Mouse (Mus musculus): ENCODE data around the gene Chuk. TPM values are rescaled to one million over a fixed set of nuclear protein-coding genes. Genes with fewer than 3 reads are reported as not detected.
A peak's percentile ranks its signal among the peaks of the same experiment; 100 is the strongest.

Gene Chuk
- total RNA-seq (2014; fragmentation: Nextera tagmentation) (48.4 and 54.9 TPM in 2 replicates), total RNA-seq (2017) (77.6 and 94.1 TPM in 2 replicates), polyA plus RNA-seq (2012) (13.8 and 14.3 TPM in 2 replicates)

DNA sequence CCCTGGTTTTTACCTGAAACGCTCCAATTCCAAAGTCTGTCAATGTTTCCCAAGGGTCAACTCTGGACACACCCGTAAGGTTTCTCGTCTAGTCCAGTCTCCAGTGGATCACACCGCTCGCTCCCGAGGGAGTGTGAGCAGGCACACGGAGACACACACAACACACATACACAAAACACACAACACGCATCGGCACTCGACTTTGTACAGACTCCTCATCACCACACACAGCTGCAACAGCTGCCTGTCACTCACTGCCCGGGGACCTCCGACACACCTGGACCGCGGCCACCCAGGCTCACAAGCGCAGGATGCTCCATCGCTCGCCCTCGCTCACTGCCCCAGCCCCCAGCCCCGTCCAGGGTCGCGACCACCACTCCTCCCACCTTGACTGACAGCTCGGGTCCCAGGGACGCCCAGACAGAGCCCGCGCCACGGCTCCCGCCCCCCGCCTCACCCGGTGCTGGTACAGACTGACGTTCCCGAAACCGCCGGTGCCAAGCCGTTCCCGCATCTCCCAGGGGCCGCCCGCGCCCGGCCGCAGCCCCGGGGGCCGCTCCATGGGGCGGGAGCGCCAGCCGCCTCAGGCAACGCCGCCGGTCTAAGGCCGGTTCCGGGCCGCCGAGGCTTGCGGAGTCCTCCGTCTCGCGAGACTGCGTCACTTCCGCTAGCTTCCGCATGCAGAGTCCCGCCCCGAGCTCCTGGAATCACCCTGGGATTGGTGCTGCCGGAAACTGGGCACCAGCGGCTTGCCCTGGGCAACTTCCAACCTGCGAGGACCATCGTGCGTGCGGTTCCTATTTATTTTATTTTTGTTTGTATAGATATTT lies at the start of gene Chuk:
Gene Chuk (minus strand): TSS at position 650 of the 830 bp plus-strand sequence.
- peak within 1 kb of the TSS; percentile 100 for H3K4me3 ChIP-seq (ENCODE audit: low read depth, low read length)
- peaks cover 34% of the 10 kb centered on the region for H3K4me1 ChIP-seq (ENCODE audit: insufficient read depth, low read depth, low read length)
- TF ChIP-seq TAL1 (conservative IDR thresholded peaks at IDR 0.05; ENCODE audit: low read depth, low read length) = no peak
- no peak for TF ChIP-seq GATA2 (IDR thresholded peaks at IDR 0.05; ENCODE audit: borderline replicate concordance, low read depth, low read length)
- no peak for TF ChIP-seq CTCF (IDR thresholded peaks at IDR 0.05; ENCODE audit: low read depth, low read length)
- TF ChIP-seq GATA1 (IDR thresholded peaks at IDR 0.05; ENCODE audit: borderline replicate concordance, low read length) = no peak
- TF ChIP-seq POLR2AphosphoS5 (IDR thresholded peaks at IDR 0.05; ENCODE audit: insufficient replicate concordance, low read depth, low read length) = no peak
- ATAC-seq (ENCODE audit: extremely low read depth, insufficient number of reproducible peaks, low FRiP score, poor library complexity, severe bottlenecking) (peak; percentile 85), DNase-seq (ENCODE audit: low spot score) (peak; percentile 95)
- H3K9me3 ChIP-seq (replicated peaks) = no peaks in the 10 kb centered on the region
- H3K36me3 ChIP-seq (replicated peaks) = peaks cover 51% of the 10 kb centered on the region
- no peaks in the 10 kb centered on the region for H3K27me3 ChIP-seq (ENCODE audit: insufficient read depth, low read length)

DNA sequence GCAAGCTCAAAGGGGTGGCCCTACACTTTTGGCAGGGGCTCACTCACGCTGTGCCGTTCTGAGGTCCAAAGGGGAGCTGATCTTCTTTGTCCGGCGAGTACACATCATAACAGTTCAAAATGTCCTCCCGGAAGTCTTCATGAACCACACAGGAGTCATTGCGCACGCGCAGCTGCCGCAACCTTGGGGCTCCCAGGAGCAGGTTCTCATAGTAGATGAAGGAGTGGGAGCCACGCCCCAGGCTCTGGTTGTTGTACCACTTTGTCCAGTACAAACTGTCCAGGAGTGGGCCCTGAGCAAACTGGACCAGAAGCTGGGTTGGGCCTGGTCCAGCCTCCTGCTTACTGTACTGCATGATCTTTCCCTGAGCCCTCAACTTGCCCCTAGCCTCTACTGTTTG lies 49.7 kb upstream of the Chuk start:
- Histone ChIP-seq H3K4me1 (ENCODE audit: insufficient read depth, low read depth, low read length) (no peaks in the 10 kb centered on the region; the same call in 1 of the 2 replicates), H3K9me3 (replicated peaks) (no peaks in the 10 kb centered on the region), H3K4me3 (ENCODE audit: low read depth, low read length) (no peak overlapping the region), H3K27me3 (ENCODE audit: insufficient read depth, low read length) (peaks cover 51% of the 10 kb centered on the region), H3K36me3 (replicated peaks) (no peaks in the 10 kb centered on the region)
- ATAC-seq (ENCODE audit: extremely low read depth, insufficient number of reproducible peaks, low FRiP score, poor library complexity, severe bottlenecking) = no peak
- no peak for DNase-seq (ENCODE audit: low spot score)
- no peak for TF ChIP-seq TAL1 (conservative IDR thresholded peaks at IDR 0.05; ENCODE audit: low read depth, low read length)
- no peak for TF ChIP-seq POLR2AphosphoS5 (IDR thresholded peaks at IDR 0.05; ENCODE audit: insufficient replicate concordance, low read depth, low read length)
- no peak for TF ChIP-seq GATA1 (IDR thresholded peaks at IDR 0.05; ENCODE audit: borderline replicate concordance, low read length)
- TF ChIP-seq CTCF (IDR thresholded peaks at IDR 0.05; ENCODE audit: low read depth, low read length) = no peak
- TF ChIP-seq GATA2 (IDR thresholded peaks at IDR 0.05; ENCODE audit: borderline replicate concordance, low read depth, low read length) = no peak

DNA sequence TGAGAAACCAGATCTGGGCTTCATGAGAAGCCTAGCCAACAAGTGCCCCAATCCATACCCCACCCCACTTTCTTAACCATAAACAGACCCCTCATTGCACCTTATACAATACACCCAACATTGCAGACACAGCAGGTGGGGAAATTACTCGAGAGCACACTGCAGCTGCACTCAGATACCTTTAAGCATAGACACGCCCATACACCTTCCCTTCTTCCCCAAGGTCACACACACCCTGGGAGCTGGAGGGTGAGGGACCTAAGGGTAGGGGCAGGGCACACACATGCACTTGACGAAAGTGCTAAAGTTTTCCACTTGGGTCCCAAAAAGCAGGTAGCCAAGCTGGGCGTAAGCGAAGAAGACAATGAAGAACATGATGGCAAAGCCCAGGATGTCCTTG lies 46.5 kb upstream of the Chuk start:
- no peak for DNase-seq (ENCODE audit: low spot score)
- ATAC-seq (ENCODE audit: extremely low read depth, insufficient number of reproducible peaks, low FRiP score, poor library complexity, severe bottlenecking) = no peak
- peaks cover 67% of the 10 kb centered on the region for H3K27me3 ChIP-seq (ENCODE audit: insufficient read depth, low read length)
- no peak overlapping the region for H3K4me3 ChIP-seq (ENCODE audit: low read depth, low read length)
- H3K9me3 ChIP-seq (replicated peaks) = no peaks in the 10 kb centered on the region
- TF ChIP-seq CTCF (IDR thresholded peaks at IDR 0.05; ENCODE audit: low read depth, low read length) (no peak), TAL1 (conservative IDR thresholded peaks at IDR 0.05; ENCODE audit: low read depth, low read length) (no peak), GATA2 (IDR thresholded peaks at IDR 0.05; ENCODE audit: borderline replicate concordance, low read depth, low read length) (no peak), GATA1 (IDR thresholded peaks at IDR 0.05; ENCODE audit: borderline replicate concordance, low read length) (no peak), POLR2AphosphoS5 (IDR thresholded peaks at IDR 0.05; ENCODE audit: insufficient replicate concordance, low read depth, low read length) (no peak)
- H3K36me3 ChIP-seq (replicated peaks) = no peaks in the 10 kb centered on the region
- no peaks in the 10 kb centered on the region; the same call in none of the 2 replicates for H3K4me1 ChIP-seq (ENCODE audit: insufficient read depth, low read depth, low read length)

DNA sequence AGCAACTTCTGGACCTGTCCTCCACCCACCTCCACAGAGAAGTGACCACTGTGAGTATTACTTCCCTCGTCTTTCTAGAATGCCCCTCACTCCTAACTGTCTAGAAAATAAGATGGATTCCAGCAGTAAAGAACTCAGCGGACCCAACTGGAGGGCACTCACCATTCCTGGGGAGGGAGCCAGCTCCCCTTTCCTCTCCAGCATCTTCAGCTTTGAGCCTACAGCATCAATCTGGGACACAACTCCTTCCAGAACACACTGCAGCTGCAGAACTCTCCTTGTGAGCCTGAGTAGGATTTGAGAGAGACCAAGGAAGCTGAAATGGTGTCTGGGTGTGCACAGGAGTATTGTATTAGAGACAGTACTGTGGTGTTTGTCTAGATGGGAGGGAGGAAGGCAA lies 41.7 kb upstream of the Chuk start:
- Histone ChIP-seq H3K9me3 (replicated peaks) (no peaks in the 10 kb centered on the region), H3K4me1 (ENCODE audit: insufficient read depth, low read depth, low read length) (peaks cover 19% of the 10 kb centered on the region), H3K36me3 (replicated peaks) (peaks cover 3% of the 10 kb centered on the region), H3K4me3 (ENCODE audit: low read depth, low read length) (no peak overlapping the region), H3K27me3 (ENCODE audit: insufficient read depth, low read length) (peaks cover 35% of the 10 kb centered on the region)
- TF ChIP-seq TAL1 (conservative IDR thresholded peaks at IDR 0.05; ENCODE audit: low read depth, low read length) (no peak), CTCF (IDR thresholded peaks at IDR 0.05; ENCODE audit: low read depth, low read length) (no peak), GATA1 (IDR thresholded peaks at IDR 0.05; ENCODE audit: borderline replicate concordance, low read length) (no peak), GATA2 (IDR thresholded peaks at IDR 0.05; ENCODE audit: borderline replicate concordance, low read depth, low read length) (no peak), POLR2AphosphoS5 (IDR thresholded peaks at IDR 0.05; ENCODE audit: insufficient replicate concordance, low read depth, low read length) (no peak)
- no peak for DNase-seq (ENCODE audit: low spot score)
- no peak for ATAC-seq (ENCODE audit: extremely low read depth, insufficient number of reproducible peaks, low FRiP score, poor library complexity, severe bottlenecking)

DNA sequence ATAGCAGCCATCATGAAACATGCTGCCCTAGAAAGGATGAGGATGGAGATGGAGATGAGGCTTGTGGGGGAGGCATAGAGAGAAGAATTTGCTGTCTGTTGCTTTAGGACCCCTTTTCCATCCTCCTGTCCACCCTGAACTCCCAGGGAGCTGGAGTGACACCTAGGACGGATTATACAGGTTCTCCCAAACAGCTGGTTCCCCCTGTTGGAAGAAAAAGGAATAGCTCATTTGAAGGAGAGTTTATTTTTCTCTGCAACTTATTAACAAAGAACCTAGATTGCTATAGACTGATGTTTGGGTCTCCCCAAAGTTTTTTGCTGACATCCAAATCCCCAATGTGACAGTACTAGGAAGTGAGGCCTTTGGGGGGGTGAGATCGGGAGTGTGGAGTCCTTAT lies 41.1 kb upstream of the Chuk start:
- Histone ChIP-seq H3K9me3 (replicated peaks) (no peaks in the 10 kb centered on the region), H3K36me3 (replicated peaks) (peaks cover 8% of the 10 kb centered on the region), H3K27me3 (ENCODE audit: insufficient read depth, low read length) (peaks cover 29% of the 10 kb centered on the region), H3K4me1 (ENCODE audit: insufficient read depth, low read depth, low read length) (peaks cover 24% of the 10 kb centered on the region), H3K4me3 (ENCODE audit: low read depth, low read length) (no peak overlapping the region)
- no peak for TF ChIP-seq TAL1 (conservative IDR thresholded peaks at IDR 0.05; ENCODE audit: low read depth, low read length)
- no peak for TF ChIP-seq POLR2AphosphoS5 (IDR thresholded peaks at IDR 0.05; ENCODE audit: insufficient replicate concordance, low read depth, low read length)
- TF ChIP-seq GATA1 (IDR thresholded peaks at IDR 0.05; ENCODE audit: borderline replicate concordance, low read length) = no peak
- TF ChIP-seq GATA2 (IDR thresholded peaks at IDR 0.05; ENCODE audit: borderline replicate concordance, low read depth, low read length) = no peak
- TF ChIP-seq CTCF (IDR thresholded peaks at IDR 0.05; ENCODE audit: low read depth, low read length) = no peak
- ATAC-seq (ENCODE audit: extremely low read depth, insufficient number of reproducible peaks, low FRiP score, poor library complexity, severe bottlenecking) (no peak), DNase-seq (ENCODE audit: low spot score) (no peak)

DNA sequence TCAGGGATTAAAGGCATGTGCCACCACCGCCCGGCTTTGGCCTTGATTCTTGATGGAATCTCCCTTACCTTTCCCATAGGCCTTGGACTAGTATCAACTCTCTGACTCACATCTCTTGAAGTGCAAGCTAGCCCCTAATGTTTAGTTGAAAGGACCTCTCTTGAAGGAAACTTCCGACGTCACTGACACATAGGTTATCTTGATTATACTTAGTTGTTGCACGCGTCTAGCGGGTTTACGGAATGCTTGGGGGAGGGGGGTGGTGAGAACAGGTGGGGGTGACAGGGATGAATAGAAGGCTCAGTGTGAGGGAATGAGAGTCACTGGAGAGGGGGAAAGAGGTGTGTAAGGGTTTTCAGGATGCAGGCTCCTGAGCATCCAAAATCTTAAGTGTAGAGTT lies 39.7 kb upstream of the Chuk start:
- Histone ChIP-seq H3K4me3 (ENCODE audit: low read depth, low read length) (no peak overlapping the region), H3K27me3 (ENCODE audit: insufficient read depth, low read length) (peaks cover 18% of the 10 kb centered on the region), H3K9me3 (replicated peaks) (no peaks in the 10 kb centered on the region), H3K4me1 (ENCODE audit: insufficient read depth, low read depth, low read length) (peaks cover 32% of the 10 kb centered on the region), H3K36me3 (replicated peaks) (peaks cover 22% of the 10 kb centered on the region)
- no peak for ATAC-seq (ENCODE audit: extremely low read depth, insufficient number of reproducible peaks, low FRiP score, poor library complexity, severe bottlenecking)
- no peak for DNase-seq (ENCODE audit: low spot score)
- no peak for TF ChIP-seq GATA1 (IDR thresholded peaks at IDR 0.05; ENCODE audit: borderline replicate concordance, low read length)
- TF ChIP-seq CTCF (IDR thresholded peaks at IDR 0.05; ENCODE audit: low read depth, low read length) = no peak
- no peak for TF ChIP-seq TAL1 (conservative IDR thresholded peaks at IDR 0.05; ENCODE audit: low read depth, low read length)
- TF ChIP-seq GATA2 (IDR thresholded peaks at IDR 0.05; ENCODE audit: borderline replicate concordance, low read depth, low read length) = no peak
- no peak for TF ChIP-seq POLR2AphosphoS5 (IDR thresholded peaks at IDR 0.05; ENCODE audit: insufficient replicate concordance, low read depth, low read length)
